In the genomic region with DNA sequence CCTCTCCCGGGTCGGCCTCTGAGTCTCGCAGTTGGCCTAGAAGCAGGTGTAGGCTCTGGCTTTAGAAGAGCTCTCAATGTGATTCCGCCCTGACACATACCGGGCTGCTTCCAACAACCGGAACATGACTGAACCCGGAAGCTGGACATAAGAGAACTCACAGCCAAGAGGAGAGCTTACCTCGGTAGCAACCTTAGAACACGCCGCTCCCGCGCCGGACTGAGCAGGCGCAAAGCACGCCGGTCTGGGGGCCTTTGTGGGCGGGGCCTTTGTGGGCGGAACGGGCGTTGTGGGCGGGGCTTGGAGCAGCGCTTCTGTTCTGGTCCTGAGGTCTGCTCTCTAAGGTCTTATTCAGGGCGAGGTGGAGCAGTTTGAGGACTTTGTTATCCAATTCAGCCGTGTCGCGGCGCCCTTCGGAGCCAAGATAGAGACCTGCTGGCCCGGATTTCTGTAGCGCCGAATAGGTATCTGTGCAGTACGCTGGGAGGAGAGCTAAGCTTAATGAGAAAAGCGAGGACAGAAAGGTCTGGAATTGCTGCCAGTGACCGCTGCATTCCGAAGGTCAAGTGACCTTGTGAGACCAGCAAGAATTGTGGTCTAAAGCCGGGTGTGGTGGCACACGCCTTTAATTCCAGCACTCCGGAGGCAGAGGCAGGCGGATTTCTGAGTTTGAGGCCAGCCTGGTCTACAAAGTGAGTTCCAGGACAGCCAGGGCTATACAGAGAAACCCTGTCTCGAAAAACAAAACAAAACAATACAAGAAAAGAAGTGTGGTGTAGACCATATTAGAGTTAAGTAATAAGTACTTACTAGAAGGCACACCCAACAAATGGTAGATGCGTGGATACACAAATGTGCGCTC, we compare ENCODE assay signal across 8 mouse cellular contexts. TPM values are rescaled to one million over a fixed set of nuclear protein-coding genes. Genes with fewer than 3 reads are reported as not detected.
DNase-seq lines count a peak whose midpoint lies in the region; ATAC-seq and TF ChIP-seq lines count a peak whose summit lies in the region.

A gene (minus strand): TSS at position 256 of the 862 bp plus-strand sequence.

- no peaks in the 10 kb centered on the region for H3K27me3 ChIP-seq in G1E (ENCODE audit: insufficient read depth, low read length)
- no peaks in the 10 kb centered on the region for H3K27me3 ChIP-seq in cerebellum, adult 2 months (ENCODE audit: control insufficient read depth, insufficient read depth, low read length)
- H3K27me3 ChIP-seq in forebrain, postnatal 0 days (ENCODE audit: insufficient read depth, low read length): no peaks in the 10 kb centered on the region
- no peaks in the 10 kb centered on the region for H3K27me3 ChIP-seq in lung, embryonic 16.5 days (ENCODE audit: control insufficient read depth, insufficient read depth, low read depth, low read length)

- no peak for TF ChIP-seq CTCF in G1E (IDR thresholded peaks at IDR 0.05; ENCODE audit: low read depth, low read length)
- TF ChIP-seq CTCF in cerebellum, adult 2 months (IDR thresholded peaks at IDR 0.05; ENCODE audit: borderline replicate concordance, insufficient read depth, low read depth, low read length): no peak
- TF ChIP-seq CTCF in forebrain, postnatal 0 days (IDR thresholded peaks at IDR 0.05; ENCODE audit: low read depth): peak; percentile 12; the same call in 1 of the 2 replicates

- ATAC-seq in G1E (ENCODE audit: extremely low read depth, insufficient number of reproducible peaks, low FRiP score, poor library complexity, severe bottlenecking): peak; percentile 87
- peak; percentile 94 for ATAC-seq in forebrain, postnatal 0 days
- ATAC-seq in hematopoietic stem cell, adult 5-6 weeks (replicated peaks in 1 of 2; ENCODE audit: insufficient read depth in 1 of 2, low FRiP score in 2 of 2, low TSS enrichment in 1 of 2, low read depth in 1 of 2, poor library complexity in 2 of 2, severe bottlenecking in 2 of 2): peak; percentile 92 to 94
- ATAC-seq in lung, embryonic 16.5 days (ENCODE audit: low read depth): peak; percentile 95

- peak within 1 kb of the TSS; percentile 67; the same call in 1 of the 2 replicates for H3K27ac ChIP-seq in cerebellum, adult 2 months (ENCODE audit: insufficient read depth, low read length)
- peak within 1 kb of the TSS; percentile 59; the same call in 1 of the 2 replicates for H3K27ac ChIP-seq in forebrain, postnatal 0 days (ENCODE audit: low read depth, low read length)
- H3K27ac ChIP-seq in lung, embryonic 16.5 days (ENCODE audit: low read length): peak within 1 kb of the TSS; percentile 42; the same call in 1 of the 2 replicates

- no peaks in the 10 kb centered on the region for H3K9me3 ChIP-seq in G1E (replicated peaks)
- H3K9me3 ChIP-seq in forebrain, postnatal 0 days (ENCODE audit: low read length): no peaks in the 10 kb centered on the region
- H3K9me3 ChIP-seq in lung, embryonic 16.5 days (ENCODE audit: control insufficient read depth, low read length): no peaks in the 10 kb centered on the region

- peak within 1 kb of the TSS; percentile 59 for H3K4me2 ChIP-seq in forebrain, postnatal 0 days (ENCODE audit: low read depth)
- peak within 1 kb of the TSS; percentile 74 for H3K4me2 ChIP-seq in lung, embryonic 16.5 days (ENCODE audit: low read depth, low read length)

- H3K4me3 ChIP-seq in G1E (ENCODE audit: low read depth, low read length): peak within 1 kb of the TSS; percentile 69
- peak within 1 kb of the TSS; percentile 79 for H3K4me3 ChIP-seq in cerebellum, adult 2 months (replicated peaks; ENCODE audit: insufficient read depth, low read depth, low read length)
- peak within 1 kb of the TSS; percentile 50 for H3K4me3 ChIP-seq in forebrain, postnatal 0 days (ENCODE audit: low read depth, low read length)
- H3K4me3 ChIP-seq in lung, embryonic 16.5 days (ENCODE audit: low read length): peak within 1 kb of the TSS; percentile 57

- peaks cover 53% of the 10 kb centered on the region for H3K4me1 ChIP-seq in G1E (ENCODE audit: insufficient read depth, low read depth, low read length)
- H3K4me1 ChIP-seq in cerebellum, adult 2 months (ENCODE audit: control insufficient read depth, insufficient read depth, low read length): no peaks in the 10 kb centered on the region
- no peaks in the 10 kb centered on the region for H3K4me1 ChIP-seq in forebrain, postnatal 0 days (ENCODE audit: insufficient read depth)
- H3K4me1 ChIP-seq in lung, embryonic 16.5 days (replicated peaks; ENCODE audit: control insufficient read depth, insufficient read depth, low read length): peaks cover 10% of the 10 kb centered on the region

- H3K9ac ChIP-seq in forebrain, postnatal 0 days: peak within 1 kb of the TSS; percentile 57
- peak within 1 kb of the TSS; percentile 65 for H3K9ac ChIP-seq in lung, embryonic 16.5 days (ENCODE audit: low read length)

- peak; percentile 96 for DNase-seq in G1E (ENCODE audit: low spot score)
- DNase-seq in cerebellum, adult 2 months: peak; percentile 94 to 97
- DNase-seq in forebrain, postnatal 0 days: peak; percentile 89
- DNase-seq in layer of hippocampus, adult 9-10 months (ENCODE audit: low spot score): peak; percentile 70
- peak; percentile 85 for DNase-seq in ovary, postnatal 10 days (ENCODE audit: low spot score)
- peak; percentile 96 to 98 for DNase-seq in thymus, postnatal 10 days (ENCODE audit: low spot score in 2 of 2)

- WGBS in cerebellum, adult 2 months: 12% methylated on average over 42 of the region's 42 CpGs
- WGBS in forebrain, postnatal 0 days: 13% methylated on average over 42 of the region's 42 CpGs
- 11% methylated on average over 42 of the region's 42 CpGs for WGBS in lung, embryonic 16.5 days

- peak; percentile 88; the same call in 1 of the 2 replicates for TF ChIP-seq POLR2A in cerebellum, adult 2 months (IDR thresholded peaks at IDR 0.05; ENCODE audit: borderline replicate concordance, insufficient read depth, low read length)

- H3K36me3 ChIP-seq in G1E (replicated peaks): peaks cover 30% of the 10 kb centered on the region
- no peaks in the 10 kb centered on the region; the same call in 1 of the 2 replicates for H3K36me3 ChIP-seq in forebrain, postnatal 0 days (ENCODE audit: insufficient read depth)
- H3K36me3 ChIP-seq in lung, embryonic 16.5 days (ENCODE audit: control insufficient read depth, insufficient read depth, low read length): peaks cover 4% of the 10 kb centered on the region; the same call in 1 of the 2 replicates

RNA-seq across cellular contexts. Expression of the gene that starts here (rescaled TPM):
- total RNA-seq in G1E (2014; fragmentation: Nextera tagmentation) (15.7 and 19.3 TPM in 2 replicates), G1E (2017) (12.5 and 13.0 TPM in 2 replicates)
- polyA plus RNA-seq in G1E (2012): 1.1 and 1.4 TPM in 2 replicates
- polyA plus RNA-seq in cerebellum, adult 2 months (2012; rRNA removed): 7.4 and 7.5 TPM in 2 replicates
- total RNA-seq in forebrain, postnatal 0 days (2014; rRNA removed): 6.9 and 7.2 TPM in 2 replicates
- polyA plus RNA-seq in forebrain, postnatal 0 days (2015; fragmentation: Nextera tagmentation; extraction: Ambion mirVana): 4.1 and 5.4 TPM in 2 replicates
- total RNA-seq in hematopoietic stem cell, adult 5-6 weeks (2017): 5.2 and 6.1 TPM in 2 replicates
- 6.7 and 7.6 TPM in 2 replicates for polyA plus RNA-seq in lung, embryonic 16.5 days (2015; fragmentation: Nextera tagmentation; extraction: Ambion mirVana)

Comparison
In these comparisons a context has a peak if more than half of its experiments do, and no peak if none do; other contexts are left out.
1. Peak in every context shown above with its lines: DNase-seq, ATAC-seq, H3K4me3 ChIP-seq and H3K27ac ChIP-seq.